Mouse (Mus musculus) embryo, embryonic 9.5 days (tissue): ENCODE data around the gene Tdrd1.

Source experiments
- DNase-seq: peaks from one replicate; pipeline ENCODE4 v3.0.0-alpha.2; 2017; ENCODE audit errors: extremely low spot score

Tdrd1 gene

DNA sequence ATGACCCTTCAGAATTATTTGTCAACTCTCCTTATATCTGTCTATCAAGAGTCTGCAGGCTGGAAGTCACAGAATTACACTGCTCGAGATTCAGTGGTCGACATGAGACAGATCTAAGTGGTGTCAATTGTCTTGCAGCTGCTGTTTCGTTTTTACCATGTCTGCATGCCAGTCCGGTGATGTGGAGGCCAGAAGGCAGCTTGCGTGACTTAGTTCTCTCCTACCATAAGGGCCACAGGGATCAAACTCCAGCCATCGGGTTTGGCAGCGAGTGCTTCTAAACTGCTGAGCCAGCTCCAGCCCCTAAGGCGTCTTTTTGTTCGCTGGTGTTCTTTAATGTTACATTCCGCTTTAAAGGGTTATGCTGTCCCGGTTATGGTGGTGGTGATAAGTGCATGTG, 2.3 kb downstream of the Tdrd1 start:
- no peak for DNase-seq

DNA sequence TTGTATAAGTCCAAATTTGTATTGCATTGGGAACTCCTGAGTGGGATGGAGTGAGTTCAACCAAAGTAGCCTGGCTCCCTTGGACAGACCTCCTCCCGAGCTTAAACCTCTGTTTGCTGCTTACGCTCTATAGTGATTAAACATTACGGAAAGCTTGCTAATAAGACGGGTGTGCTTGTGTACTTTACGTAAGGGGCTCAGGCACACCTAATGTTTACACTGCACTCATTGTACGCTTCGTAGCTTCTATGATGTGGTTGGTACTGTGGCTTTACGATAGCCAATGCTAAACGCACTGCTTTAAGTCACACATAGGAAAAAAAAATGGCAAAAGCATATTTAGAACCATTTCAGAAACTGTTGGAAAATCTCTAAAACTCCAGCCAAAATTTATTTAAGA, 3.3 kb downstream of the Tdrd1 start:
- DNase-seq, result no peak

DNA sequence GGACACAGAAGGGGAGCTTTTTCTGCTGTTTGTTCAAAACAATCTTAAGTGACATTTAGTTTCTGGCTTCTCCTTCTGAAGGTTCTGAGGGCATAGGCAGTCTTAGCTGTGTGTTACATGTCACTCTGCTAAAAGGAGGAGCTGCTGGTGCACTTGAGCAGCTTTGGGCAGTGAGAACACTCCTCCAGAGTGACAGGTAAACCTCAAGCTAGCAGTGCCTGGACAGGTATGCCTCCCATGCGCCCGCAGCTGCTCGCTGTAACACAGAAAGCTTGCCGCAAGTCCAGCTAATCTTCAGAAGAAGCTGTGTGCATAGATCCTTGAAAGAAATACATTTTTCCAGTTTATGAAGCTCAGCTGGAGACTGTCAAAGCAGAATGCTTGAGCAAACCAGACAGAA, 4.2 kb downstream of the Tdrd1 start:
- no peak for DNase-seq

DNA sequence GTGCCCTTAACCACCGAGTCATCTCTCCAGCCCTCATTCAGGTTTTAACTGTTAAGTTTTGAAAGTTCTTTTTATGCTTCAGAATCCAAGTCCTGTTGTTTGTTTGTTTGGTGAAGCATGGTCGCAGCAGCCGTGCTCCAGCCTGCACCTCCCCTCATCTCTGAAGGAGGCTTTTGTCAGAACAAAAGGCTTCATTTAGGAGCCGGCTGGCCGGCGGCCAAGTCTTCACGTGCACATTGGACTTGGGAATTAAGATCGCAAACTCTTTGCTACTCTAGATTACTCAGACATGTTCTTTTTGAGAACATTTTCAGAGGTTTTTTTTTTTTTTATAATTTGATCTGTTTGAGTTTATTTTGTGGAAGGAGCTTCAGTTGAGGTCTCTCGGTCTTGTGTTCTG, 9.3 kb downstream of the Tdrd1 start:
- DNase-seq, result no peak

DNA sequence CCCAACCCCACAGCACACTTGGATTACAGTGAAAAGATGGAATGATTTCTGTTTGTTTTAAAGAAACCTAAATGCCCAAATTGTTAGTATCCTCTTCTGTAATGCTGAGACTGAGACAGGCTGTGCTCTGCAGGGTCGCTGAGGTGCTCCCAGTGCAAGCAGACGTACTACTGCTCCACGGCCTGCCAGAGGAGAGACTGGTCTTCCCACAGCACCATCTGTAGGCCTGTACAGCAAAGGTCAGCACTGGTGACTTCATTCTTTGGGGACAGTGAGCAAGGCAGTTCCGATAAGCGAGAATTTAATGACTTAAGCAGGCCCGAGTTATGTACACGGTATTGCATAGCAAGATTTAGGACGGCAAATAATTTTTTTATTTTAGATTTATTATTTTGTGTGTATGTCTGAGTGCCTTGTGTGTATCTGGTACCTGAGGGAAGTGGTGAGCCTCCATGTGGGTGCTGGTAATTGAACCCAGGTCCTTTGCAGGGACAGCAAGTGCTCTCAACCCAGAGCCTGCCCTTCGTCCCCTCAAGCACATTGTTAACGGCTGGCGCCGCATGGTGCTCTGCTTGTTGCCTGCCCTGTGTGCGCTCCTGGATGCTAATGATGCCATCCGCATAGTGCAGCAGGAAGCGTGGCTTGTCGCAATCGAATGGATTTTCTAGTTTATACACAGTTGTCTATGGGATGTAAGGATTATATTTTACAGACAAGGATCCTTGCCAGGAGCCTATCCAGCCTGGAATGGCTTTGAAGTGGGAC, 13.1 kb downstream of the Tdrd1 start:
- DNase-seq, result no peak

DNA sequence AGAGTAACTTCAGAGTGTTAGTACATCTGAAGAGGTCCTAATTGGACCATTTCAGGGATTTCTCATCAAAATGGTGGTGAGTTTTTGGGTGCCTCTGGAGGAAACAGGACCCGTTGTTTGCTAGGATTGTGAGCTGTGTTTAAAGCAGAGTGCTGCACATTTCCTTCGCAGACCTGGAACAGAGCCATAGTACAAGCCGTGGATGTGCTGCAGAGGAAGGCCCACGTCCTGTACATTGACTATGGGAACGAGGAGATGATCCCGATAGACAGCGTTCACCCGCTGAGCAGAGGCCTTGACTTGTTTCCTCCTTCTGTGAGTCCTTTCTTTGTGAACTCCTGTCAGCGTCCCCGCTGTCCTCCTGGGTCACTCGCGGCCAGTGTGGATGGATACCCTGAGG, 17.0 kb downstream of the Tdrd1 start:
- DNase-seq, result no peak

DNA sequence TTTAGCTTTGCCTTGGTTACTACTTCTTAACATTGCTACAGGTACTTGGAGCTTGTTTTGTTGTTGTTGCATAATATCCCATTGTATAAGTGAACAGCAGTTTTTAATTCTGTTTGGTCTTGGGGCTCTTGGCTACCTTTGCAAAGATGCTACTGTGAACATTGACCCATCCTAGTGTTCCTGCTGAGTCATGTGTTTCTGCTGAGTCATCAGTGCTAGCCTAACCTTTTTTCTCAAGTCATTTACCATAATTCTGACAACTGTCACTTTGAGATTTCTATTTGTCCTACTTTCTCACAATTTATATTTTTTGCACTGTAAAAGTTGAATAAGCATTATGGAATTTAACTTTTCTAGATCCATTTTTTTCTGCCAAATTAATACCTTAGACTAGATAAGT, 26.6 kb downstream of the Tdrd1 start:
- no peak for DNase-seq

DNA sequence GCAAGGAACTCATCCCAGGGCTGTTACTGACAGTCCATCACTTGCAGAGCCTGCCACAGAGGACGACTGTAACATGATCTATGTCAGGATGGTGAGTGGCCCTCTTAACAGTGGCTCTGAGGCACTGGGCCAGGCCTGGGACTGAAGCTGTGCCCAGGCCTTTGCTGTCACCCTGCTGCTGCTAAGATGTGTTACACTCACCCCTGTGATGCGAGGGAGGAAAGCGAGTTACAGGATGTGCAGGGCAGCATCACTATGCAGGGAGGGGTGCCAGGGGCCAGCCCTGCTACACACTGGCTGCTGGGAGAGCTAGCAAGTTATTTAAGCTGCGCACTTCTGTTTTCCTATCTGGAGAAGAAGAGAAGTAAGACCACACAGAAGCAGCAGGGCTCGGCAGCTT, 30.4 kb downstream of the Tdrd1 start:
- DNase-seq, result no peak

DNA sequence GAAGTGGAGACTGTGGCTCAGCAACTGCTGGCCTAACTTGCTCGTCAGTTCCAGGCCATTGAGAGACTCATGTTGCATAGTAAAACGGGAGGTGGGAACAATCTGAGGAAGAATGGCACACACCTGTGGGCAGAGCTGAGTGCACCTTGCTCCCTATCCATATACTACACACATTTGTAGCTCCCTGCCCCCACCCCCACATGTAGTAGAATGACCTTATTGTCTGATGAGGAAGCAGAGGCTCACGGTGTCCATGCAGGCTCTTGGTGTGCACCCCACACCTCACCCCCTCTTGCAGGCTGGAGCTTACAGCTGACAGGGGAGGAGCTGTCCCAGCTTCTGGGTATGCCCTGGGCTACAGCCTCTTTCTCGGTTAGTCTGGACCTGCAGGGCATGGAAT, 41.7 kb downstream of the Tdrd1 start:
- DNase-seq, result no peak

DNA sequence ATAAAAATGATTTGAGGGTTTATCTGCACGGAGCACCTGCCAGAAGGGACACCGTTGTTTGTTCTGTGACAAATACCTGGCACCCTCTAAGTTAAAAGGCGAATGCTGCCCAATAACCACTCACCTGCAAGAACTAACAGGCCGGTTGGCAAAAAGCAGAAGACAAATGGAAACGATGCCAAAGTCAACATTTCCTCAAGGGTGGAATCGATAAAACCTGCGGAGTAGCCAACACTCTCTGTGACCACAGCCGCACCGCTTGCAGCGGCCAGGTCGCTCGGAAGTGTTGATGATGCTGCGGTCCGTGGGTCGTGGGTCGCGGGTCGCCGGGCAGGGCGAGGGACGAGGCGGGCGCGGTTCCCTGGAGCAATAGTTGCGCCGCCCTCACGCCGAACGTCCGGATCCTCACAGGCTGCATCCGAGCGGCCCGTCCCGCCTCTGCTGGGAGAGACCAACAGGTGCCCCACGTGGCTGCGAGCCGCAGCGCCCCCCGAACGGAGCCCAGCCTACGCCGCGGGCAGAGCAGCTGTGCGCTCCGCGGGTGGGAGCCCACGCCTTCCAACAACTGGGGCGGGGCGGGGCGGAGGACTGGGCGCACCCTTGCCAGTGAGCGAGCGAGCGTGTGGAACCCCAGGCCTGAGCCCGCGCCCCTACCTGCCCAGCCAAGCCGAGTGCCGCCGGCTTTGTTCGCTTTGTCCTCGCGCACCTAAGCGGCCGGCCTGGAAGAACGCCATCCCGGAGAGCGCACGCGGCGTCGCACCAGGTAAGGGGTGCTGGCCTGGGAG, 48.0 kb downstream of the Tdrd1 start, which contains the start of gene Vwa2:
Gene Vwa2 (plus strand): TSS at position 434 of the 785 bp plus-strand sequence.
- DNase-seq, result peak; percentile 47

DNA sequence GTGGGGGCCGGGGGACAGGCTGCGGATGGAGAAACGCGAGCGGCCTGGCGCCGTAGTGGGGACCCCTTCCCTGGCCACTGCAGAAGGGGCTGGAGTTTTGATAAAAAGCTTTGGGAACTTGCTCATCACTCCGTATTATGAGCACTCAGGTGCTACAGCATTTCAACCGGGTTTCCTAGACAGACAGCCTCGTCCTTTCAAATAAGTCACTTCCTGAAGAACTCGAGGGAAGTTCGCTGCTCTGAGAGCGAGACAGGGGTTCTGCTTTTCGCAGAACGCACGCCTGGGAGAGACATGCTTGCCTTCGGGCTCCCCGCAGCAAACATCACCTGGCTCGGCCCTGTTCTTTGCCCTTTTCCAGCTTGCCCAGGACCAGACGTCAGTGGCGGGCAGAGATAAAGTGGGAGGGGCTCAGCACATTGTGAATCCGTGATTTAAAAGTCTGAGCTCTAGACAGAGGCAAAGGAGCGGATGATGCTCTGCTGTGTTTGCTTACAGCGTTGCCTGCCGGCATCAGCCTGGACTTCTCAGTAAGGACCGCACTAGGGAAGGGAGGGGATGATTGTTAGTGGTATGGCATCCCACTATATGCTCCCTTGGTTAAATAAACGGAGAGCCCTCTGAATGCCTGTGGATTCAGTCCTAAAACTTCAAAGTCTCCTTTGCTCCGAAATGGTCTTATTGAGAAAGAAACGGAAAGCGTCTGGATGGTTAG, 48.7 kb downstream of the Tdrd1 start:
- peak; percentile 44 for DNase-seq

DNA sequence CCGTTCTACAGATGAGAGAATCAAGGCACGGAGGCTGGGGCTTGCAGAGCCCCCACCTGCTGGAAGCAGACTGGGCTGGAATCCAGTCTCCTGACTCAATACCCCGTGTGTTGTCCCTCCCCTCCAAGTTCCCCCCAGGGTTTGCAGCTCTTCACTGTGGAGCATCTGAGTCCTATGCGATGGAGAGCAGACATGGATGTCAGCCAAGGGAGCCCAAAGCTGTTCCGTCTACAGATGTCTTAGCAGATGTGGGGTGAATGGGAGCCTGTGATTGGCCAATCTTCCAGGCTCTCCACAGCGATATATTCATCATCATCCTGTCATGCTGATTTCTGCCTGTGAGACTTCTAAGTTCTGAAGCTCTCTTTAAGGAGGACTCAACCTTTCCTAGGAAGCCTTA, 51.4 kb downstream of the Tdrd1 start:
- no peak for DNase-seq

DNA sequence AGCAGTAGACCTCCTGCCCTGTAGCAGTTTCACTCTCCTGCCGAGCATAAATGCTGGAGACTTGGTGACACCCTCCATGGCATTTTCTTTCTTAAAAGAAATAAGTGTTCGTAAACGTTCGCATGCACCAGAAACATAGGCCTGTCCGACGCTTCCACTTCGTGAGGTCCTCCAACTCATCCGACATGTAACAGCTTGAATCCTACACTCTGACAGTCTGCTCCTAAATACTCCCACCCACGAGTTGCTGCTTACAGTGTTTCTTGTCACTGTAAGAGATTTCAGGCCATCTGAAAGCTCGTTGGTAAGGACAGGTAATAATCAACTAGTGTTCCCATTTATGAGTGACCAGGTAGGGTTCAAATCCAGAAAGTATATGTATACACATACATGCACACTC, 61.9 kb downstream of the Tdrd1 start:
- DNase-seq, result no peak

DNA sequence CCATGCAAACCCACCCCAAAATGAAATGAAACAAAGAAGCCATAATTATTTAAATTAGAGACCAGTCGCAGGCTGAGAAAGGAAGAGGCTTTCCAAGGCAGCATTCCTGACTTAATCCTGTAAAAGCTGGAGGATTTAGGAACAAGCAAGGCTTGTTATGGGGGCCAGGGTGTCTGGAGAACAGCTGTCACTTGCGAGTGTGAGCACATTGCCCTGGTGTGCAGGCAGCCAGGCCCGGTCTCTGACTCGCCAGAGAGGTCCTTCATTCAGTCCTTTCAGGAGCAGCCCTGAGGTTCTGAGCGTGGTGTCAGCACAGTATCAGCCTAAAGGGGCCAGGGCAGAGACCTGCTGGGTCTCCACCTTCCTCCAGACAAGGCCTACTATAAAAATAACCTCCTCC, 62.6 kb downstream of the Tdrd1 start:
- no peak for DNase-seq

DNA sequence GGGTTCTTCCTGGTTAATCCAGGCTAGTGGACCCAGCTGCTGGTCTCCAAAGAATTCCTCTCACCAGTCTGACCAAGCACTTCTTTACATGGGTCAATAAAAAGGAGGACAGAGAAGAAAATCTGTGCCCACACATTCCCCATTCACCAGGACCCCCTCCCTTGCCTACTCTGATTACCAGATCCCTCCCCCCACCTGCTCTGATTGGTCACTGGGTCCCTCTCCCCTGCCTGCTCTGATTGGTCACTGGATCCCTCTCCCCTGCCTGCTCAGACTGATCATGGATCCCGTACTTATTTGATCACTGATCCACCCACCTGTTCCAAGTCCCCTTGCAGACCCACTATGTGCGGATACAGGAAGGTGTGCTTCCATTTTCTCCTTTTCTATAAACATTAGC, 65.4 kb downstream of the Tdrd1 start:
- DNase-seq, result peak; percentile 42

DNA sequence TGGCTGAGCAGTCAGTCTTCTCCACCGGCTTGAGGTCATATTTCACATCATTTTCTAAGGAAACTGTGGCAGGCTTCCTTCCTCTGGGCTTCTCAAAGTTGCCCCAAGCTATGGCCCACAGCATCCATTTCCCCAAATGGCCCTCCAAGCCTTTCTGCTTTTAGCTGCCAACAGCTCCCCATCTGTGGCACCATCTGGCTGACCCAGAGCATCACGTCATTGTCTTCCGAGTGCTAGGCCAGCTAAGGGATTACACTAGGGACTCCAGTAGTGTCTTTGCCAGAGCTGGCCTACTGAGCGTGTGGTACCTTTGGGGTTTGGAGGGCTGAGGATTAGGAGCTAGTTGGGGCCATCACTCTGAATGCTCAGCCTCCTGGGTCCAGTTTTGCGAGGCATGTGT, 66.6 kb downstream of the Tdrd1 start:
- DNase-seq, result no peak

DNA sequence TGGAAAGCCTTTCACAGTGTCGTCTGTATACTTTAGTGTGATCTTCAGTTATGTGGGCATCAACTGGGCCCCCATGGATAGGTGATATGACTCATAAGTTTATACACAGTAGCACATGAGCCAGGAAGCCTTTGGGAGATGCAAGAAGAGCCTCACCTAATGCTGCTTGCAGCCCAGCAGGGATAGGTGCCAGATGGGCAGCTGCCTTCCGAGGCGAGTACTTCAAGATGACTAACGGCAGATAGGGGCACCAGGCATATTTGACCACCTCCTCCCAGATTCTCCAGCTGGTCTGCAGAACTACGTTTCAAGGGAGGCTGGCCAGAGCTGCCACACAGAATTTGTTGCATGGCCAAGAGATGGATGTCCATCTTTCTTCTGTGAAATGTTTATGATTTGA, 67.3 kb downstream of the Tdrd1 start:
- DNase-seq, result no peak

DNA sequence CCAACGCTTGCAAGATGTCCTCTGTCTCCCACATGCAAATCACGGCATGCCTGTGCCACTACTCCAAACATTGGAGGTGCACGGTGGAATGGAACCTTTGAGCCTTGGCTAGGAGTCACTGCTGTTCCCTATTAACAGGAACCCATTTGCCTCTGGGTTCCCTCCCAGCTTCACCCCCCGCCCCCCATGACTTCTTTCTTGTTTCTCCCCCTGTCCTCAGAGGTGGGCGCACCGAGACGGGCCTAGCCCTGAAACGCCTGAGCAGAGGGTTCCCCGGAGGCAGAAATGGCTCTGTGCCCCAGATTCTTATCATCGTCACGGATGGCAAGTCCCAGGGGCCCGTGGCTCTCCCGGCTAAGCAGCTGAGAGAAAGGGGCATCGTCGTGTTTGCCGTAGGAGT, 71.6 kb downstream of the Tdrd1 start:
- no peak for DNase-seq

DNA sequence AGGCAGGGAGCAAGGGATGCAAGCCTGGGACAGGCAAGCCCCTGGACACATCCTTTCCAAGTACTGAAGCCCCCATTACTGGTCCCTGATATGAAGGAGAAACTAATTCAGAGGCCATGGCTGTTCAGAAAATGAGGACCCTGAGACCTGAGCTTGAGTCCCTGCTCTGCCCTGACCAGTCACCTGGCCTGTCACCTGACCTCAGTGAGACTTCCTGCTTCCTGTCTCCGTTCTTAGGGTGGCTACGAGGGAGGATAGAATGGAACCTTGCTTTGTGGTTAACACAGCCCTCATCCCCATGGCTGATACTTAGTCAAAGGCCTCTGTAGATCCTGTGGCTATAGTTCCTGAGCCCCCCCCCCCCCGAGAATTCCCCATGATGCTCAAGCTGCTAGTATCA, 78.1 kb downstream of the Tdrd1 start:
- DNase-seq, result no peak

DNA sequence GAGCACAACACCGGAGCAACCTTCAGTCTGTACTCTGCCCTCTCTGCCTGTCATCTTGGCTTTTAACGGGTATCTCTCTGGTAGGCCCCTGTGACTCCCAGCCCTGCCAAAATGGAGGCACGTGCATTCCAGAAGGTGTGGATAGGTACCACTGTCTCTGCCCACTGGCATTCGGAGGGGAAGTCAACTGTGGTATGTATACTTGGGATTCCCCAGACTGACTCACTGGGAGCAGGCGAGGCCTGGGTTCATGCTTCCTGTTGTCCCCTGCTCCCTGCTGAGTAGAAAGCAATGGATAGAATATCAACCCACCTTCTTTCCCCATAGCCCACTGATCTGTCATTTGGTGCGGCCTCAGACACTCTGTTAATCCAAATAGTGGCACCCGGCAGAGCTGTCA, 79.4 kb downstream of the Tdrd1 start:
- DNase-seq, result no peak

DNA sequence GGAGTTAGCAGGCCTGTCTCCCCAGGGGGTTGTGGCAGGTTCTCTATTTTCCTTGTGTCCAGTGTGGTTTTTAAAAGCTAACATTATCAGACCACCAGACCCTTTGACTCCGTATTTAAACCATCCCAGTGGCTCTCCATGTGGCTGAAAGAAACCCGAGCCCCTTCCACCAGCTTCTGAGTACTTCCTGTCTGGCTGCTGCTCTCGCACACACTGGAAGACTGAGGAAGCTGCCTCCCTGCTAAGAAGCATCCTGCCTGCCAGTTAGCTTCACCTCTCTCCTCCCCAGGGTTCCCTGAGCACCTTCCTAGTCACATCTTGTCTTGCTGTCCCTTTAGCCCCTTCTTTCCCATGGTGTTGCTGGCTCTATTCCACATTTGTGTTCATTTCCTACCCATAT, 81.8 kb downstream of the Tdrd1 start:
- no peak for DNase-seq

DNA sequence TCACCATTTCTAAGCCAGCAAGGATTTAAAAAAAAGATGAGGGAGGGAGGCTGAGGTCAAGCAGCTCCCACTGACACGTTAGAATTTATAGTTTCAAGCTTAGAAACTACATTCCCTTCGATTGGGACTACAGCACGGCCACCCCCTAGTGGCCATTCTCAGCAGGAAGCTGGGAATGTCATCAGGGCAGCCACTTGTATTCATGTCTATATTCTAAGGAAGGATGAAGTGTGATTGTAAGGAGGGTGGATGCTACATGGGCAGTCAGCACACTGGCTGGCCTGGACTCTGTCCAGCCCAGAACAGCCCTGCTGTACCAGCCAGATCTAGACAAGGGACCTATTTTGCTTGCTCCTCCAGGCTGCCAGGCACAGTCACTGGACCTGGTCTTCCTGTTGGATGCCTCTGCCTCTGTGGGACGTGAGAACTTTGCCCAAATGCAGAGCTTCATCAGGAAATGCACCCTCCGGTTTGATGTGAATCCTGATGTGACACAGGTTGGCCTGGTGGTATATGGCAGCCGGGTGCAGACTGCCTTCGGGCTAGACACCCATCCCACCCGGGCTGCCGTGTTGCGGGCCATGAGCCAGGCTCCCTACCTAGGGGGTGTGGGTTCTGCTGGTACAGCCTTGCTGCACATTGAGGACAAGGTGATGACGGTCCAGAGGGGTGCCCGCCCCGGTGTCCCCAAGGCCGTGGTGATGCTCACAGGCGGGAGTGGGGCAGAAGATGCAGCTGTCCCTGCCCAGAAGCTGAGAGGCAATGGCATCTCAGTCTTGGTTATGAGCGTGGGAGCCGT, 82.7 kb downstream of the Tdrd1 start:
- DNase-seq, result peak; percentile 50
